Mouse (Mus musculus) lung, adult 2 months (tissue): Measurements from ENCODE around the gene Calm5.

Experiments used
- CTCF ChIP-seq: fragments of 200-500 bp; IDR thresholded peaks from 2 replicates; pipeline ENCODE4 v1.5.1; 2011; ENCODE audit warnings: mild to moderate bottlenecking, low read length, control low read depth; ENCODE audit not compliant: insufficient read depth
- POLR2A ChIP-seq: fragments of 200-500 bp; IDR thresholded peaks from 2 replicates; pipeline ENCODE4 v1.6.1; 2011; ENCODE audit warnings: low read depth, mild to moderate bottlenecking, control low read depth, low read length, borderline replicate concordance; ENCODE audit errors: extremely low read depth

DNA sequence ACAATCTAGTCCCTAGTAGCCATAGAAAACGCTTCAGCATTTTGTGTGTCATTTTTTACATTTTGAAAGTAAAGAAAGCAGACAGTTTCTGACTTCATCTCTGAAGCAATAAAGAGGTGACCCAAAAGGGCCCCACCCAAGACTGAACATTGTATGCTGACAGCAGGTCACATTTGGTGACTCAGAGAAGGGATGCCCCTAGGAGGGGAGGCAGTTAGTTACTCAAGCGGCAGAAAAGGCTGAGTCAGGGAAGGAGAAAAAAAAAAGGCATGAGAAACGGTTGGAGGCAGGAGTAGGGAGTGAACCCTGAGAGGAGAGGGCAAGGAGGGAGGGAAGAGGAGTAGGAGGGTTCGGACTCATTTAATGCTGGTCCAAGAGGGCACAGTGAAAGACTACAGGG is 31.9 kb upstream of the Calm5 start:
- TF ChIP-seq POLR2A (no peak), CTCF (no peak)
